Mouse (Mus musculus) stomach, postnatal 0 days (tissue): ENCODE data around the gene Mfsd6.

ENCODE experiments used
- CTCF ChIP-seq: IDR thresholded peaks from 2 replicates; pipeline ENCODE4 v1.5.1; 2016; ENCODE audit warnings: antibody characterized with exemption, low read depth, mild to moderate bottlenecking, moderate library complexity
- EP300 ChIP-seq: optimal IDR thresholded peaks from 2 replicates; pipeline ENCODE3; 2016; ENCODE audit warnings: antibody characterized with exemption

DNA sequence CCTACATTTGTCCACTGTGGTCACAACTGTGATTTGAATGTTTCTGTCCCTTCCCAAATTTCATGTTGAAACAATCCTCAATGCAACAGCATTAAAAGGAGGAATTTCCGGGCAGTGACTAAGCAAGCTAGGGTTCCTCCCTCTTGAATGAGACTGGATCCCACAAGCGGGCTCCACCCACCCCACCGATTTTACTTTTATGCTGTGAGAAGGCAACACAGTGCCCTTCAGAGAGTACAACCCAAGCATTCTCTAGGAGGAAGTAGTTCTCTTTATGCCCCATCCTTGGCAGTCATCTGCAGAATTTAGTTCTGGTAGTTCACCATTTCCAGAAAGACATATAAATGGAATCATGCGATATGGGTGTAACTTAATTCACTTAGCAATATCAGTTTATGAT, 6.9 kb upstream of the Mfsd6 start:
- TF ChIP-seq CTCF (no peak), EP300 (no peak)
